Mouse (Mus musculus) embryonic facial prominence, embryonic 13.5 days (tissue): ENCODE measurements at regions not wholly inside any gene's neighbourhood (a gene's known extent, or its start where the extent isn't known, plus 50 kb on each side); places are given as distances from the start of the nearest gene placed in this dataset.

ENCODE experiments used
- ATAC-seq: fragments of 200-750 bp; cut with Nextera tagmentation; 2 replicates; pipeline ENCODE4 v1.8.0; 2017; ENCODE audit warnings: low read depth; ENCODE audit not compliant: insufficient number of reproducible peaks, insufficient read depth, low FRiP score, low TSS enrichment
- H3K27ac ChIP-seq: fragments of 300-500 bp; sonication (generic); 2 replicates; pipeline ENCODE4 v1.5.1; 2015; ENCODE audit warnings: moderate library complexity, mild to moderate bottlenecking, inconsistent platforms
- H3K27me3 ChIP-seq: fragments of 300-500 bp; sonication (generic); 2 replicates; pipeline ENCODE4 v1.6.1; 2015; ENCODE audit warnings: mild to moderate bottlenecking, inconsistent platforms
- H3K36me3 ChIP-seq: fragments of 300-500 bp; sonication (generic); 2 replicates; pipeline ENCODE4 v1.6.1; 2015; ENCODE audit warnings: mild to moderate bottlenecking, inconsistent platforms
- H3K4me1 ChIP-seq: fragments of 300-500 bp; sonication (generic); 2 replicates; pipeline ENCODE4 v1.6.1; 2015; ENCODE audit warnings: inconsistent platforms
- H3K4me2 ChIP-seq: fragments of 300-500 bp; sonication (generic); 2 replicates; pipeline ENCODE4 v1.6.1; 2015; ENCODE audit warnings: moderate library complexity, mild to moderate bottlenecking, inconsistent platforms
- H3K4me3 ChIP-seq: fragments of 300-500 bp; sonication (generic); 2 replicates; pipeline ENCODE4 v1.5.1; 2015; ENCODE audit warnings: mild to moderate bottlenecking, inconsistent platforms
- H3K9ac ChIP-seq: fragments of 300-500 bp; sonication (generic); 2 replicates; pipeline ENCODE4 v1.6.1; 2015; ENCODE audit warnings: mild to moderate bottlenecking, inconsistent platforms
- H3K9me3 ChIP-seq: fragments of 300-500 bp; sonication (generic); 2 replicates; pipeline ENCODE4 v1.6.1; 2016; ENCODE audit warnings: inconsistent platforms
- WGBS: fragments of 180-500 bp; shearing (Covaris S2); methylation state at CpG from one replicate; pipeline ENCODE4 v1.1.7; 2015; ENCODE audit warnings: mixed read lengths; 5-methylcytosine and 5-hydroxymethylcytosine counted together

- Histone ChIP-seq H3K4me2 (no peak overlapping the region), H3K4me3 (no peak overlapping the region), H3K27me3 (no peaks in the 10 kb centered on the region), H3K4me1 (no peaks in the 10 kb centered on the region), H3K27ac (no peak overlapping the region), H3K9me3 (peaks cover 3% of the 10 kb centered on the region; the same call in 1 of the 2 replicates), H3K9ac (no peak overlapping the region), H3K36me3 (no peaks in the 10 kb centered on the region)
- no peak for ATAC-seq
- 89% methylated on average over 3 of the region's 3 CpGs for WGBS
Measured at GRCm38 (mm10) chr4:127750781-127751180, 220.0 kb downstream of the CK137956 start.

DNA sequence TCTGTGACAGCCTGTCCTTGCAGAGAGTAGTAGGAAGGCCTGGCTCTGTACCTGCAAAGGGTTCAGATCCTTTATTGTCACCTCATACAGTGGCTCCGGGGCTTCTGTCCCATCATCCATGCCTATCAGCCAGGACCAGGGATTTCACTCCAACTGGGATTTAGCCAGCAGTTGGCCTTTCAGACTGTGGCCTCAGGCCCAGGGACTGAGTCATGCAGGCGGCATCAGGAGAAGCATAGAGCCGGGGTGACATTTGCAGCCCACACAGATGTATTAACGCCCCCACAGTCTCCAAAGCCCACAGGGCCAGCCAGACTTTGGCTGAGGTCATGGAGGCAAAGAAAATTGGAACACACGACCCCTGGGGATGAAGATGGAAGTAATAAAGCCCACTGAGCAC is 222.9 kb downstream of the CK137956 start:
- Histone ChIP-seq H3K27ac (no peak overlapping the region), H3K36me3 (no peaks in the 10 kb centered on the region), H3K27me3 (no peaks in the 10 kb centered on the region), H3K4me2 (no peak overlapping the region), H3K4me3 (no peak overlapping the region), H3K4me1 (no peaks in the 10 kb centered on the region), H3K9ac (no peak overlapping the region), H3K9me3 (peaks cover 3% of the 10 kb centered on the region; the same call in 1 of the 2 replicates)
- no peak for ATAC-seq
- WGBS = 78% methylated on average over 5 of the region's 5 CpGs

DNA sequence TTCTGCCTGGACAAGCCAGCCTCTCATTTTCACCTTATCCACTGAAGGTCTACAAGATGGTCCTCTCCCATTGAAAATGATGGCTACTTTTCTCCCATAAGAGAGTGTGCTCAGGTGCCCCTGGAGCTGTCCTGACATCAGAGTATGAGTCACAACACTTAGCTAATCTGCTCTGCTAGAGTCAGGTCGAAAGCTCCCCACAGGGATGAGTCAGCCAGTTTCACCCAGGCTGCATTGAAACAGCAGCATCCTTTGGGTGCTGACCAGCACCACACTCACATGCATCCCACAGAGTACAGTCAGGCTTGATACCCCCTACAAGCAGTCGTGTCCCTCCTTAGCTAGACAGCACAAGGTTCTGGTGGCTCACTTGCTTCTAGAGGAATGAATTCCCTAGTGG is 234.0 kb downstream of the CK137956 start:
- Histone ChIP-seq H3K27me3 (no peaks in the 10 kb centered on the region), H3K27ac (no peak overlapping the region), H3K4me2 (no peak overlapping the region), H3K4me3 (no peak overlapping the region), H3K9me3 (no peaks in the 10 kb centered on the region), H3K36me3 (no peaks in the 10 kb centered on the region), H3K9ac (no peak overlapping the region), H3K4me1 (peaks cover 5% of the 10 kb centered on the region; the same call in 1 of the 2 replicates)
- WGBS = 81% methylated on average over 2 of the region's 2 CpGs
- ATAC-seq = no peak

- H3K36me3 ChIP-seq = no peaks in the 10 kb centered on the region
- H3K4me3 ChIP-seq = no peak overlapping the region
- no peak for ATAC-seq
- H3K27me3 ChIP-seq = no peaks in the 10 kb centered on the region
- WGBS = 36% methylated on average over 5 of the region's 5 CpGs
- no peak overlapping the region for H3K4me2 ChIP-seq
- no peak overlapping the region for H3K27ac ChIP-seq
- H3K9me3 ChIP-seq = no peaks in the 10 kb centered on the region
- no peak overlapping the region for H3K9ac ChIP-seq
- H3K4me1 ChIP-seq = peaks cover 5% of the 10 kb centered on the region; the same call in 1 of the 2 replicates
Measured at GRCm38 (mm10) chr4:127736151-127736550, 234.6 kb downstream of the CK137956 start.

GRCm38 (mm10) chr4:127734641-127735040 is 236.1 kb downstream of the CK137956 start:
- WGBS = 49% methylated on average over 8 of the region's 8 CpGs
- Histone ChIP-seq H3K4me3 (no peak overlapping the region), H3K4me1 (peaks cover 5% of the 10 kb centered on the region; the same call in 1 of the 2 replicates), H3K27ac (no peak overlapping the region), H3K9me3 (no peaks in the 10 kb centered on the region), H3K4me2 (no peak overlapping the region), H3K27me3 (no peaks in the 10 kb centered on the region), H3K36me3 (no peaks in the 10 kb centered on the region), H3K9ac (no peak overlapping the region)
- ATAC-seq = no peak

DNA sequence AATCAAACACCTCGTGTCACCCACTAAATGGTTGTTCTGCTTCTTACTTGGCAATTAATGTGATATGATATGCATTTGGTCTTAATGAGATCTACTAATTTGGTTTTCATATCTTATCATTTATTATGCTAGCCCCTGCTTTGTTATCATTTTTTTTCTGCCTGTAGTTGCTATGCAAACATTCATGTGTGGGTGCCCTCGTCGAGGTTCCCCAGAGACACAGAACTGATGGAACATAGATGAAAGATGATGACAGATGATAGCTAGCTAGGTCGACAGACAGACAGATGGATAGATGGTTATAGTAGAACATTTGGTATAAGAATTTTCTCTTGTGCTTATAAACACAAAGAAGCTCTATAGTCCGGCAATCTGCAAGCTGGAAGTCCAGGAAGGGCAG is 252.1 kb downstream of the CK137956 start:
- no peaks in the 10 kb centered on the region for H3K27me3 ChIP-seq
- H3K4me2 ChIP-seq = no peak overlapping the region
- no peaks in the 10 kb centered on the region for H3K4me1 ChIP-seq
- H3K9me3 ChIP-seq = no peaks in the 10 kb centered on the region
- no peak overlapping the region for H3K27ac ChIP-seq
- H3K9ac ChIP-seq = no peak overlapping the region
- WGBS = 81% methylated on average over 5 of the region's 5 CpGs
- no peaks in the 10 kb centered on the region for H3K36me3 ChIP-seq
- ATAC-seq = no peak
- H3K4me3 ChIP-seq = no peak overlapping the region

DNA sequence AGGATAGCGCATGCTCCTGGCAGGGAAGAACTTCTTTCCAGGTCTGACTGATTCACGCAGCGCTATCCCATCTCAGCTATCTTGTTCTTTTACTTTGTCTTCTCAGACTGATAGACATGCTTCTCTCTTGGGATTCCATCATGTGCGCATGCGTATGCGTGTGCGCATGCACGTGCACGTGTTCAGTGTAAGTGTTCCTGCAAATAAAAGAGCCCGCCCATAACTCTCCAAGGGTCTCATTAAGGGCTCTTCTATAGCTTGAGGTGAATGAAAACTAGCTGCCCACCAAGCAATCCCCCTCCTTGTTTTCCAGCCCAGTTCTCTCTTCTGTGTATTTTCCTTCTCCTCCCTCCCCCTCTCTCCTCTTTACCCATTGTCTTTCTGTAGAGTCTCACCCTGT is 258.5 kb downstream of the CK137956 start:
- 87% methylated on average over 10 of the region's 10 CpGs for WGBS
- Histone ChIP-seq H3K9ac (no peak overlapping the region), H3K27ac (no peak overlapping the region), H3K36me3 (no peaks in the 10 kb centered on the region), H3K9me3 (no peaks in the 10 kb centered on the region), H3K27me3 (no peaks in the 10 kb centered on the region), H3K4me2 (no peak overlapping the region), H3K4me3 (no peak overlapping the region), H3K4me1 (no peaks in the 10 kb centered on the region)
- ATAC-seq = no peak

- 55% methylated on average over 4 of the region's 4 CpGs for WGBS
- no peak overlapping the region for H3K27ac ChIP-seq
- H3K27me3 ChIP-seq = no peaks in the 10 kb centered on the region
- H3K9me3 ChIP-seq = no peaks in the 10 kb centered on the region
- no peak for ATAC-seq
- no peak overlapping the region for H3K9ac ChIP-seq
- H3K4me3 ChIP-seq = no peak overlapping the region
- H3K4me2 ChIP-seq = no peak overlapping the region
- no peaks in the 10 kb centered on the region for H3K36me3 ChIP-seq
- no peaks in the 10 kb centered on the region for H3K4me1 ChIP-seq
Measured at GRCm38 (mm10) chr4:127710816-127711215, 259.9 kb downstream of the CK137956 start.

DNA sequence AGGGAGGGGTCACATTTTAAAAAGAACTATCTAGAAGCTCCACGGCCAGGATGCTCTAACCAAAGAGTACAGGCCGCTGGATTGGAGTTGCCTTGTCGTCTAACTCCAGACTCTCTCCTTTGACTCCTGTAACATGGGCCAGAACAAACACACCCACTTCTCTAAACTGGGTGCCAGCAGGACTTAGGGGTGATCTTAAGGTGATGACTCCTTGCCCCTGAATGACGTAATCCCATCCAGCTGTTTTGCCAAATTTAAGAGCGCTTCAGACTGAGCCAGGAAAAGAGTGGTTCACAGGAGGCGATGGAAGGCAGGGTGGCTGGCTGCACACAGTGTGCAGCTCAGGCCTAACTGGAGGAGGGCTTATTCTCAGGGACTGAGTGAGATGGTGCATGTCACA is 261.0 kb downstream of the CK137956 start:
- no peaks in the 10 kb centered on the region for H3K27me3 ChIP-seq
- H3K4me1 ChIP-seq = no peaks in the 10 kb centered on the region
- H3K36me3 ChIP-seq = no peaks in the 10 kb centered on the region
- no peak overlapping the region for H3K9ac ChIP-seq
- no peak overlapping the region for H3K4me2 ChIP-seq
- no peak for ATAC-seq
- no peak overlapping the region for H3K4me3 ChIP-seq
- no peaks in the 10 kb centered on the region for H3K9me3 ChIP-seq
- no peak overlapping the region for H3K27ac ChIP-seq
- 84% methylated on average over 6 of the region's 6 CpGs for whole genome bisulfite sequencing

- WGBS = 70% methylated on average over 3 of the region's 3 CpGs
- ATAC-seq = no peak
Measured at GRCm38 (mm10) chr4:127708186-127708585, 262.6 kb downstream of the CK137956 start.

GRCm38 (mm10) chr4:127707126-127707525 is 263.6 kb downstream of the CK137956 start:
- Histone ChIP-seq H3K9ac (no peak overlapping the region), H3K4me1 (no peaks in the 10 kb centered on the region), H3K9me3 (no peaks in the 10 kb centered on the region), H3K4me3 (no peak overlapping the region), H3K36me3 (no peaks in the 10 kb centered on the region), H3K4me2 (no peak overlapping the region), H3K27ac (no peak overlapping the region), H3K27me3 (no peaks in the 10 kb centered on the region)
- ATAC-seq = no peak
- 83% methylated on average over 3 of the region's 3 CpGs for WGBS

More at GRCm38 (mm10) chr4:127708186-127708585, 262.6 kb downstream of the CK137956 start:
- Histone ChIP-seq H3K4me1 (no peaks in the 10 kb centered on the region), H3K4me3 (no peak overlapping the region), H3K27ac (no peak overlapping the region), H3K27me3 (no peaks in the 10 kb centered on the region), H3K9ac (no peak overlapping the region), H3K9me3 (no peaks in the 10 kb centered on the region), H3K4me2 (no peak overlapping the region), H3K36me3 (no peaks in the 10 kb centered on the region)

GRCm38 (mm10) chr4:127701651-127702050 is 269.1 kb downstream of the CK137956 start:
- no peaks in the 10 kb centered on the region for H3K4me1 ChIP-seq
- no peak overlapping the region for H3K9ac ChIP-seq
- no peaks in the 10 kb centered on the region for H3K9me3 ChIP-seq
- H3K4me3 ChIP-seq = no peak overlapping the region
- no peaks in the 10 kb centered on the region for H3K27me3 ChIP-seq
- H3K36me3 ChIP-seq = no peaks in the 10 kb centered on the region
- no peak overlapping the region for H3K4me2 ChIP-seq
- no peak for ATAC-seq
- H3K27ac ChIP-seq = no peak overlapping the region
- 89% methylated on average over 11 of the region's 11 CpGs for WGBS

DNA sequence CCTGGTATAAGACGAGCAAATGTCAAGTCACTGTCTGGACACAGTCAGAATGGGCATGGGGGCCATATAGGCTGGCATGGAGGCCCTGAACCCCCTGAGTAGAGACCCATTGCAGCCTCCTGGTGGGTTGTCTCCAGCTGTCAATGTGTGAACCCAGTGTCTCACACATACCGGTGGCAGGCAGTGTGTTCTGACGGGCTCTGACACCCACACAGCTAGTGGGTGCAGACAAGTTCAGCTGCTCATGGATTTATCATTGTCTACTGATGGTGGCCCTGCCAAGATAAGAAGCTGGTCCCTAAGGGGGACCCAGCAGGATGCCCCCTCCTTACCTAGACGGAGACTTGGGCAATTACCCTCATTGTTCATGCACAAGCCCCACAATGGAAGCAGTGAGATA is 280.8 kb downstream of the CK137956 start:
- Histone ChIP-seq H3K36me3 (no peaks in the 10 kb centered on the region), H3K4me2 (no peak overlapping the region), H3K4me3 (no peak overlapping the region), H3K27me3 (no peaks in the 10 kb centered on the region), H3K9ac (no peak overlapping the region), H3K9me3 (no peaks in the 10 kb centered on the region), H3K4me1 (no peaks in the 10 kb centered on the region), H3K27ac (no peak overlapping the region)
- ATAC-seq = no peak
- WGBS = 67% methylated on average over 4 of the region's 4 CpGs
